Mouse (Mus musculus): ENCODE measurements around the gene Dok7.

GRCm38 (mm10) chr5:35129208-35129607 is 72.6 kb downstream of the Dok7 start:
- TF ChIP-seq CTCF (IDR thresholded peaks at IDR 0.05; ENCODE audit: borderline replicate concordance, extremely low read depth, insufficient read depth, insufficient read length) (no peak), POLR2A (IDR thresholded peaks at IDR 0.05; ENCODE audit: borderline replicate concordance, extremely low read depth, insufficient read depth, insufficient read length, poor library complexity, severe bottlenecking) (no peak)
